7 mouse cellular contexts compared by ENCODE assay signal in genomic region chr8:4259125-4259804, GRCm38 (mm10). TPM values are rescaled to one million over a fixed set of nuclear protein-coding genes. Genes with fewer than 3 reads are reported as not detected.
DNase-seq lines count a peak whose midpoint lies in the region; ATAC-seq lines count a peak whose summit lies in the region.

TSS of gene Ctxn1 (minus strand) at chr8:4259274.

- peak within 1 kb of the TSS; percentile 74 for H3K4me2 ChIP-seq in embryonic facial prominence, embryonic 11.5 days (ENCODE audit: low read depth, low read length)
- H3K4me2 ChIP-seq in limb, embryonic 12.5 days, result peak within 1 kb of the TSS; percentile 71
- peak within 1 kb of the TSS; percentile 58 for H3K4me2 ChIP-seq in midbrain, embryonic 15.5 days

- 7% methylated on average over 28 of the region's 33 CpGs for WGBS in embryonic facial prominence, embryonic 11.5 days
- 7% methylated on average over 22 of the region's 33 CpGs for WGBS in limb, embryonic 12.5 days
- WGBS in midbrain, embryonic 15.5 days, result 5% methylated on average over 31 of the region's 33 CpGs

- no peaks in the 10 kb centered on the region for H3K4me1 ChIP-seq in embryonic facial prominence, embryonic 11.5 days (ENCODE audit: control insufficient read depth, insufficient read depth, low read length)
- peaks cover 29% of the 10 kb centered on the region for H3K4me1 ChIP-seq in limb, embryonic 12.5 days (replicated peaks)
- peaks cover 39% of the 10 kb centered on the region for H3K4me1 ChIP-seq in midbrain, embryonic 15.5 days

- H3K36me3 ChIP-seq in embryonic facial prominence, embryonic 11.5 days (replicated peaks; ENCODE audit: control insufficient read depth, insufficient read depth, low read depth, low read length), result peaks cover 6% of the 10 kb centered on the region
- H3K36me3 ChIP-seq in limb, embryonic 12.5 days, result peaks cover 82% of the 10 kb centered on the region
- H3K36me3 ChIP-seq in midbrain, embryonic 15.5 days (replicated peaks), result peaks cover 31% of the 10 kb centered on the region

- peak; percentile 98 to 100 for DNase-seq in adrenal gland, postnatal 36 days
- DNase-seq in embryonic facial prominence, embryonic 11.5 days (ENCODE audit: low spot score), result peak; percentile 95
- peak; percentile 99 for DNase-seq in heart, adult 11 months
- peak; percentile 96 for DNase-seq in kidney, adult 18-20 months
- DNase-seq in spleen, adult 18-20 months, result peak; percentile 90 to 96

- peak within 1 kb of the TSS; percentile 88 for H3K4me3 ChIP-seq in embryonic facial prominence, embryonic 11.5 days (ENCODE audit: low read depth, low read length)
- peak within 1 kb of the TSS; percentile 82 for H3K4me3 ChIP-seq in limb, embryonic 12.5 days (replicated peaks)
- H3K4me3 ChIP-seq in midbrain, embryonic 15.5 days, result peak within 1 kb of the TSS; percentile 72

- peak within 1 kb of the TSS; percentile 88 for H3K27ac ChIP-seq in embryonic facial prominence, embryonic 11.5 days (replicated peaks; ENCODE audit: low read depth, low read length)
- peak within 1 kb of the TSS; percentile 89 for H3K27ac ChIP-seq in limb, embryonic 12.5 days
- H3K27ac ChIP-seq in midbrain, embryonic 15.5 days, result peak within 1 kb of the TSS; percentile 94

- H3K9ac ChIP-seq in embryonic facial prominence, embryonic 11.5 days (replicated peaks; ENCODE audit: low read length), result peak within 1 kb of the TSS; percentile 94
- peak within 1 kb of the TSS; percentile 83 for H3K9ac ChIP-seq in limb, embryonic 12.5 days (replicated peaks)
- peak within 1 kb of the TSS; percentile 83 for H3K9ac ChIP-seq in midbrain, embryonic 15.5 days

- ATAC-seq in embryonic facial prominence, embryonic 11.5 days (replicated peaks; ENCODE audit: insufficient number of reproducible peaks, low FRiP score, low TSS enrichment, low read depth), result peak; percentile 92
- peak; percentile 92 for ATAC-seq in limb, embryonic 12.5 days (ENCODE audit: insufficient number of reproducible peaks, insufficient read depth, low FRiP score, low TSS enrichment, low read depth)
- ATAC-seq in midbrain, embryonic 15.5 days (replicated peaks), result peak; percentile 93

- H3K9me3 ChIP-seq in embryonic facial prominence, embryonic 11.5 days (replicated peaks; ENCODE audit: control insufficient read depth, low read length), result no peaks in the 10 kb centered on the region
- no peaks in the 10 kb centered on the region for H3K9me3 ChIP-seq in limb, embryonic 12.5 days
- H3K9me3 ChIP-seq in midbrain, embryonic 15.5 days, result no peaks in the 10 kb centered on the region

- no peaks in the 10 kb centered on the region for H3K27me3 ChIP-seq in embryonic facial prominence, embryonic 11.5 days (ENCODE audit: control insufficient read depth, insufficient read depth, low read length)
- no peaks in the 10 kb centered on the region for H3K27me3 ChIP-seq in limb, embryonic 12.5 days
- no peaks in the 10 kb centered on the region for H3K27me3 ChIP-seq in midbrain, embryonic 15.5 days (replicated peaks)

RNA-seq across cellular contexts. Expression of gene Ctxn1, which starts in this region (rescaled TPM):
- total RNA-seq in adrenal gland, postnatal 36 days (2021), result 1 to 10 TPM; 5.5 to 7.3 TPM
- polyA plus RNA-seq in embryonic facial prominence, embryonic 11.5 days (2014; fragmentation: Nextera tagmentation; extraction: Ambion mirVana), result 75.3 and 88.2 TPM in 2 replicates
- 111 TPM in 2 replicates for polyA plus RNA-seq in limb, embryonic 12.5 days (2016; fragmentation: Nextera tagmentation; extraction: Ambion mirVana)
- polyA plus RNA-seq in midbrain, embryonic 15.5 days (2015; fragmentation: Nextera tagmentation; extraction: Ambion mirVana), result 278 and 306 TPM in 2 replicates

Comparison
In these comparisons a context has a peak if more than half of its experiments do, and no peak if none do; other contexts are left out.
1. Peak in every context shown above with its lines: DNase-seq, ATAC-seq, H3K4me3 ChIP-seq and H3K27ac ChIP-seq.